Mouse (Mus musculus): ENCODE data around the gene Disp2.

Gene Disp2

DNA sequence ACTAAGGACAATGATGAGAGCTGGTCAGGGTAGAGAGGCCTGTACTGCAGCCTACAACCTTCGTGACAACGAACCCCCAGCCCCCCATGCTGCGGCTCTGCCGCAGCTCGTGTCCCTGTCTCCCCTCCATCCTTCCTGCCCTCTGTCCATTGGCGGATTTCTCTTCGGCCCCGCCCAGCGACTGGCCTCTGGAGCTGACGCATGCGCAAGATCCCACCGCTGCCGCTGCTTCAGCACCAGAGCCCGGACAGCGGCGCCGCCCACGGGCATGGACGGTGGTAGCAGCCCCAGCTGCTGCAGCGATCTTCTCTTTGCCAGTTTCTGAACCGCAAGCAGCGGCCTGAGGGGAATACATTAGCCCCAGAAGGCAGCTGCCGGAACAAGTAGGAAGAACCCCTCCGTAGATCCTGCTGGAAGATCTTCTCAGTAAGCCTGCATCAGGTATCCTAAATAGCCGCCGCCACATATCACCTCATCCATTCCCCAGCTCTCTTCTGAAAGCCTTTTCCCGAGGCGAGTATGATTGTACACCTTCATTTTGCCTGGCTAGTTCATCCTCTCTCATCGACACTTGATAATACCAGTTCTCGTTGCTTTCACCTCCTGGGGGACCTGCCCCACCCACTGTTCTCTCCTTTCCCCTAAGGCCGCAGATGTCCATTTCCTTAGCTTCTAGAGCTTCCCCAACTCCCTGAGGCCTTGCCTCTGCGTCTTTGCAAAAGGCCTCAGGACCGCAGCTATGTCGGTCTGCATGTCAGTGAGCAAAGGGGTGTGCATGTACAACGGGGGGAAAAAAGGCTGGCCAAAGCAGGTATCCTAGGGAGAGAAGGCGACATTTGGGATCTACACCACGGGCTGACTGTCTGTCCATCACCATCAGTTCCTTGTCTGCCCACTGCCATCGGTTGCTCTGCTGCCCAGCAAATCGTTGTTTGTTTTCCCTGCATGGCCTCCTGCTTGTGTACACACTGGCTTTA, at the start of gene Disp2:
Gene Disp2 (plus strand): TSS at position 216 of the 977 bp plus-strand sequence.
- peak; percentile 98 for DNase-seq (ENCODE audit: low read depth)

- DNase-seq (ENCODE audit: low read depth): no peak
These were observed 49.5 kb upstream of the Disp2 start for GRCm38 (mm10) chr2:118729816-118730621.

- DNase-seq (ENCODE audit: low read depth): peak; percentile 90
These were observed 49.0 kb upstream of the Disp2 start for GRCm38 (mm10) chr2:118730622-118730915.

DNA sequence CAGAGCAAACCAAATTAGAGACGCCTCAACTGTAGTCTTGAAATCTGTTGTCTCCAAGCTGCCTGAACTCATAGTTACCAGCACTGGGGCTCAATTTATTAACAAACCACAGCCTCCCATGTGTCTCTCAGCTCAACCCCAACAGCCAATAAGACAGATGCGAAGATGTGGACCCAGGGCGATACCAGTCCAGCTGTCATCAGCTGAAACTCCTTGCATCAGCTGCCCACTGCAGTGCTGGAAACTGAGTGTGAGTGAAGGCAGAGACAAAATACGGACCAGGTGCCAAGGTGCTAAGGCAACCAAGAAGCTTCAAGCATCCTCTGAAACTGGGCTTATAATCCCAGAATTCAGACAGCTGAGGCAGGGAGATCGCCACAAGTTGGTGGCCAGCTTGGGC, 47.5 kb upstream of the Disp2 start:
- no peak for DNase-seq (ENCODE audit: low read depth)

GRCm38 (mm10) chr2:118733341-118733740, 46.2 kb upstream of the Disp2 start:
- DNase-seq (ENCODE audit: low read depth): peak; percentile 15

GRCm38 (mm10) chr2:118740341-118740740, 39.2 kb upstream of the Disp2 start:
- no peak for DNase-seq (ENCODE audit: low read depth)

DNA sequence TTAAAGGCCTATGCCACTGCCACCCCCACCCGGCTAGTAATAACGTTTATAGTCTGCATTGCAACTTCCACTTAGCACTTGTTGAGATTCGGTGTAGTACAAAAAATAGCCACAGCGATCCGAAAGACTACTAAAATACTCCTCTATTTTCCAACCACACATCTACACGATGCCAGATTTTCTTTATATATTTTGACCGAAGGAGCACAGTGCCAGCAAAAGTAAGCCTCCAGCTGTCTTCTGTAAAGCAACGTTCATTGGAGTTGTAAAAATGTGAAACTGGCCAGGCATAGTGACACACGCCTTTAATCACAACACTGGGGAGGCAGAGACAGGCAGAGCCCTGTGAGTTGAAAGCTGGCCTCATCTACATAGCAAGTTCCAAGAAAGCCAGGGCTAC, 38.3 kb upstream of the Disp2 start:
- DNase-seq (ENCODE audit: low read depth): no peak

- DNase-seq (ENCODE audit: low read depth): peak; percentile 74
These were observed 36.1 kb upstream of the Disp2 start for GRCm38 (mm10) chr2:118743261-118743943.

DNA sequence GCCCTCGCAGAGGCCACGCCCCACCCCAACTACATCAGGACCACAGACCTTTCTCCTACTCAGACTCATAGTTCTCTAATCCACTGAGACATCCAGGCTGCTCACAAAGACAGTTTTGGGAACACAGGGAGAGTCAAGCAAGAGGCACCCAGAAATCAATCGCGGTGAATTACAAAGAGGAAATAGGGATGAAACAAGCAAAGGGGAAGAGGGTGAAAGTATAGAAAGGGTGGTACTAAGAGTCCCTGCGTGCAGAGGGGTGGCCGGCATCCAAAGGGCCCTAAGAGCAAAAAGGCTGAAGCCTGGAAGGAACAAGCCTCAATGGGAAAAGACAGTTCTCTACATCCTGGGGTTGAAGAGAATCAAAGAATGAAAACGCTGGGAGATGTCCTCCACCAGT, 34.9 kb upstream of the Disp2 start:
- no peak for DNase-seq (ENCODE audit: low read depth)

DNA sequence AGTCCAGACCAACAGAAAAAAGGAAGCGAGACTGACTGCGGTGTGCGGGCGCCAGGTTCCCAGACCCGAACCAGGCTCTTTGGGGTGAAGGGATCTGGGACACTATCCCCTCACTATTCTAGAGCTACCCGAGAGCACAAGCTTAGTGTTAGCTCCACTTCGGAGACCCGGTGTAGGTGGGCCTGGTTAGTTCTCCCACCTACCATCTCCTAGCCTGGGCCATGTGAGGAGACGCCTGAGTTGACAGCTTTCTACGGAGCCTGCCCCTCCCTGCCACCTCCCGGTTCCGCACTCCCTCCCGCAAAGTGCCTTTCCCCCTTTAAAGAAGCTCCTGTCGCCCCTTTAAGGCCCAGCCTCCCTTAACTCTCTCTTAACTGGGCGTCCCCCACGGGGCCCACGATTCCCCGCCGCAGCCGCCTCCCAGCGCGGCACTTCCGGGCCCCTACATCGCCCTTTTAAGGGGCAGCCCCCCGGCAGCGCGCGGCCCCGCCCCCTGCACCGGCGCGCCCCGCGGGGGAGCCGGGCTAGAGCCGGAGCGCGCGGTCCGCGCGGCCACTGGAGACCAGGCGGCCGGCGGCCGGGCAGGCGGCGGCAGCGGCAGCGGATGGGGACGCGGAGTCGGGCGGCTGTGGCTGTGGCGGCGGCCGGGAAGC, 34.2 kb upstream of the Disp2 start, which contains the start of gene Inafm2:
Gene Inafm2 (plus strand): TSS at position 527 of the 653 bp plus-strand sequence.
- peak; percentile 95 for DNase-seq (ENCODE audit: low read depth)

- peak; percentile 50 for DNase-seq (ENCODE audit: low read depth)
These were observed 33.3 kb upstream of the Disp2 start for GRCm38 (mm10) chr2:118745915-118746901.

GRCm38 (mm10) chr2:118747301-118747960, 32.1 kb upstream of the Disp2 start:
- peak; percentile 68 for DNase-seq (ENCODE audit: low read depth)

GRCm38 (mm10) chr2:118749341-118749884, 30.1 kb upstream of the Disp2 start:
- no peak for DNase-seq (ENCODE audit: low read depth)

GRCm38 (mm10) chr2:118750476-118750875, 29.0 kb upstream of the Disp2 start:
- DNase-seq (ENCODE audit: low read depth): no peak

DNA sequence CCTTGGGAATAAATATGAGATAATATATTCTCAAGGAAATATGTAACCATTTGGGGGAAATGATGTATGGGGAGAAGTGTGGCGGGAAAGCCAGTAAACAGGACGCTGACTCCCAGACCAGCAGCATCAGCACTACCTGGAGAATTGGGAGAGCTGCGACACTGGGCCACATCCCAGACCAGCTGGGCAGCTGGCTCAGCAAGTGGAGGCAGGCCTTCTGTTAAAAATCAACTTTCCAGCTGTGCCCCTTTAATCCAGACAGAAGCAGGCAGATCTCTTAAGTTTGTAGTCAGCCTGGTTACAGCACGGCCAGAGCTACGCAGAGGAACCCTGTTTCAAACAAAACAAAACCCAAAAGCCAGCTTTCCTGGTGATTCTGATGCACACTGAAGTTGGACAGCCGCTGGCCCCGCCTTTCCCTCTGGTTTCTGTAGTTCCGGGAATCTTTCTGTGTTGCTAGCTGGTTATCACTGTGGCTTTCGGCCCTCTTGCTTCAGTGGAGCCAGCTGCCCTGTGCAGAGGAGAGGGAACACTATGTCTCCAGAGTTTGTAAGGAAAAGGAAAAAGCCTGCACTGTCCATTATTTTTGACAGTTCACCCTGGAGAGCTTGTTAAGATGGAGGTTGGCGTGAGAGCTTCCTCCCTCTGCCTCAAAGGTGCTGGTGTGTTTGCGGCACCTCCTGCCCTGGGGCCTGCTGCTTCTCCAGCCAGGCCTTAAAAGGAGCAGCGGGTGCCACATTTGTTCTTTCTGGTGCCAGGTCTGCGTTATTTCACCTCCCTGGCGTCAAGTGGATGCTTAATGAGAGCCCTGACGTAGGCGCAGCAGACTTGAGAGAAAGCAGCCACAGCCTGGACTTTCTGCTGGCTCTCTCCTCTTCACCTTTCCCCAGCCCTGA, 27.4 kb upstream of the Disp2 start:
- DNase-seq (ENCODE audit: low read depth): no peak

DNA sequence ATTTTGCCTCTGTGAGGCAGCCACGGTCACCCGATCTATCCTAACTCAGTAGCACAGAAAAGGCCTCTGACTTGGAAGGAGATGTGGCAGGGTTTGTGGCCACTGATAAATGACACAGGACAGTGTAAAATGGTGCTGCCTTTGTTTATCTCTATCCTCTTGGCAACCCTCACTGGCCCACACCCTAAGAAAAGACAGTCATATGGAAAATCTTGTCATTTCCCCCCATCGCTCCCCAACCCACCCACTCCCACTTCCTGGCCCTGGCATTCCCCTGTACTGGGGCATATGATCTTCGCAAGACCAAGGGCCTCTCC, 26.8 kb upstream of the Disp2 start:
- no peak for DNase-seq (ENCODE audit: low read depth)

DNA sequence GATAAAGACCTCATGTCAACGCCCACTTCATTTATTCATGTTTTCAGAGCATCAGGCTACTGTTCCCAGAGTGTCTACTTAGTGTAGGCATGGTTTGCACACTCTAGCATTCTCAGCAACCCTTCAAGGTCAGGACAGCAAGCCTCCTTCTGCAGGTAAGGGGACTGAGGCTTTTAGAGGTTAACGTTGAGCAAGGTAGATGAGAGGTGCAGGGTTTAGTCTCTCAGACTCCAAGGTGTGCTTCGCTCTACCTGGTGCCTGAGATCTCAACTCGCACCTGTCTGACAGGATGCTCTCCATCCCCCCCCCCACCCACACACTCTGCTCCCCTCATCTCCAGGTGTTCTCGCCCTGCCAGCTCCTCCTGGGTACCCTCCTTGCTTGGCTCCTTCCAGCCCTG, 25.4 kb upstream of the Disp2 start:
- DNase-seq (ENCODE audit: low read depth): no peak

DNA sequence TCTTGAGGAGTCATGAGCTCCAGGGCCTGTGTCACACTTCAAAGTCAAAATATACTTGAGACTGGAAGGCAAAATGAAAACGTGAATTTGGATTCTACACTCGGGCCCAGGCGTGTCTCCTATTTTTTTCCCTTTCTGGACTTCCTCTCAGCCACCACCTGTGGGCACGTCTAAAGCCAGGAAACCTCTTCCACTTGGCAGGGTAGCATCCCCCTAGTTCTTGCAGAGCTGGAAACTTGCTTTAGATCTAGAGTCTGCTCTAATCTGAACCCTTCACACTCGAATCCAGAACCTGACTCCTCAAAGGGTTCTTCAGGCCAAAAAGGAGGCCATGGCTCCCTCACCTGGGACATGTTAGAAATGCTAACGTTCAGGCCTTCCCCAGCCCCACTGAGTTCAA, 24.1 kb upstream of the Disp2 start:
- DNase-seq (ENCODE audit: low read depth): no peak

- DNase-seq (ENCODE audit: low read depth): no peak
These were observed 23.4 kb upstream of the Disp2 start for GRCm38 (mm10) chr2:118756103-118756502.

Measured in NIH3T3 (cell line).